Mouse (Mus musculus): ENCODE results near the gene Vmn1r148.
"Not testable (repeated sequence)": the region's sequence is repeated elsewhere in the genome, so short reads cannot be mapped to it uniquely, and the experiment has no call there.

Vmn1r148 gene

DNA sequence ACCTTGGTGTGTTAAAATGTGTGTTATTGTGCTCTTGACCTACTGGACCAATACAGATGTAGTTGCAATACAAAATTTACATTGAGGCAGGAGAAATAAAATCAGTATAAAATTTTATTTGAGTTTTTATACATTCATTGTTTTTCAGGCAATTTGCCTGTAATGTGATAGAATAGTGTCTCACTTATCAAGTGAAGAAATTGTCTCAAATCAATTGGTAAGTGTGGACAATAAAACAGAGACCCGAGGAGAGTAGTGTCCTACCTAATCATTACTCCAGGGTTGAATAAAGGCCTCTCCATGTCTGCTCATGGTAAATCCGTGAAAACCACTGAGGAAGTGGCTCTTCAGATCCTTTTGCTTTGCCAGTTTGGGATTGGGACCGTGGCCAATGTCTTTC, at the start of gene Vmn1r148:
Gene Vmn1r148 (plus strand): TSS at position 301 of the 400 bp plus-strand sequence.
- DNase-seq (ENCODE audit: inconsistent ontology term) = not testable (repeated sequence)

DNA sequence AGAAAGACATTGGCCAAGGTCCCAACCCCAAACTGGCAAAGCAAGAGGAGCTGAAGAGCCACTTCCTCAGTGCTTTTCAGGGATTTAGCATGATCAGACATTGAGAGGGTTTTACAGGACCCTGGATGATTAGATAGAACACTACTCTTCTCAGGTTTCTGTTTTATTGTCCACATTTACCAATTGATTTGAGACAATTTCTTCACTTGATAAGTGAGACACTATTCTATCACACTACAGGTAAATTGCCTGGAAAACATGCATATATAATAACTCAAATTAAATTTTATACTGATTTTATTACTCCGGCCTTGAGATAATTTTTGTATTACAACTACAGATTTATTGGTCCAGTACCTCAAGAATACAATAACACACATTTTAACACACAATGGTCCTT, 42.4 kb upstream of the Vmn1r148 start, which contains the start of gene Gm8660:
Gene Gm8660 (minus strand): TSS at position 101 of the 400 bp plus-strand sequence.
- not testable (repeated sequence) for DNase-seq (ENCODE audit: inconsistent ontology term)

DNA sequence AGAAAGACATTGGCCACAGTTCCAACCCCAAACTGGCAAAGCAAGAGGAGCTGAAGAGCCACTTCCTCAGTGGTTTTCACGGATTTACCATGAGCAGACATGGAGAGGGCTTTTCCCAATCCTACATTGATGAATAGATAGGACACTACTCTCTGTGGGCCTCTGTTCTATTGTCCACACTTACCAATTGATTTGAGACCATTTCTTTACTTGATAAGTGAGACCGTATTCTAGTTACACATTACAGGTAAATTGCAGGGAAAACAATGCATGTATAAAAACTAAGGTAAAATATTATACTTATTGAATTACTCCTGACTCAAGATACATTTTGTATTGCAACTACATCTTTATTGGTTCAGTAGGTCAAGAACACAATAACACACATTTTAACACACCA, 24.7 kb downstream of the Vmn1r148 start, which contains the start of gene Vmn1r149:
Gene Vmn1r149 (minus strand): TSS at position 101 of the 400 bp plus-strand sequence.
- DNase-seq (ENCODE audit: inconsistent ontology term) = not testable (repeated sequence)

DNA sequence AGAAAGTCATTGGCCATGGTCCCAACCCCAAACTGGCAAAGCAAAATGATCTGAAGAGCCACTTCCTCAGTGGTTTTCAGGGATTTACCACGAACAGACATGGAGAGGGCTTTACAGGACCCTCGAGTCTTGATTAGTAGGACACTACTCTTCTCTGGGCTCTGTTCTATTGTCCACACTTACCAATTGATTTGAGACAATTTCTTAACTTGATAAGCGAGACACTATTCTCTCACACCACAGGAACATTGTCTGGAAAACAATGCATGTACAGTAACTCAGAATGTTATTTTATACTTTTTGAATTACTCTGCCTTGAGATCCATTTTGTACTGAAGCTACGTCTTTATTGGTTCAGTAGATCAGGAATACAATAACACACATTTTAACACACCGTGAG, 50.6 kb downstream of the Vmn1r148 start, which contains the start of gene Gm10665:
Gene Gm10665 (minus strand): TSS at position 101 of the 400 bp plus-strand sequence.
- not testable (repeated sequence) for DNase-seq (ENCODE audit: inconsistent ontology term)

All from Muller cell, postnatal 12 days (primary cell).